Mouse (Mus musculus): Measurements from ENCODE around the gene Tmem151b.

DNA sequence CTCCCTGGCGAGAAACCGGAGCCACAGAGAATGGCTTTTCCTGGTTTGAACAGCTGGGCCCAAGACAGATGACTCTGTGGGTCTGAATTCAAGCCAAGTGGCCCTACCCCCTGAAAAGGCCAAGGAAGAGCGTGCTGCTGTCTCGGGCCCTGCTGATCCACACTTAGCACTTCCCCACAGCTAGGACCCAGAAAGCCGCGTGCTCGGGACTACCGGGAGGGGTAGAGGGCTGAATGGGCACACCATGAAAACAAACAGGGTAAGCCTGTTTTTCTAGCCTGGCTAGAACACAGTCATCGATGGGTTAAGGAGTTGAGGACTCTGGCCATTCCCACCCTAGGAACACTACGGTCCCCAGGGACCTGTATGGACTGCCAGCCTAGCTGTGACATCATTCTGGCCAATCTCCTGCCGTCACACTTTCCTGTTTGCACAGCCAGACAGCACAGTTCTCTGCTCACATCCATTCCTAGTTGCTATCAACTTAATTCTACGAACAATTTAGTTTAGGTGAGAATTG, 31.5 kb upstream of the Tmem151b start:
- TF ChIP-seq CTCF (IDR thresholded peaks at IDR 0.05; ENCODE audit: control insufficient read depth, insufficient read depth, insufficient read length) (no peak), MAX (IDR thresholded peaks at IDR 0.05) (no peak), USF1 (IDR thresholded peaks at IDR 0.05; ENCODE audit: low read depth) (no peak)
